Mouse (Mus musculus) testis, postnatal 14 days (tissue): ENCODE measurements around the gene G6pc.
"Not testable (repeated sequence)": the region's sequence is repeated elsewhere in the genome, so short reads cannot be mapped to it uniquely, and the experiment has no call there.

Source experiments
- DNase-seq: peaks from one replicate; pipeline ENCODE4 v3.0.0; 2021; ENCODE audit warnings: low spot score

Gene G6pc

DNA sequence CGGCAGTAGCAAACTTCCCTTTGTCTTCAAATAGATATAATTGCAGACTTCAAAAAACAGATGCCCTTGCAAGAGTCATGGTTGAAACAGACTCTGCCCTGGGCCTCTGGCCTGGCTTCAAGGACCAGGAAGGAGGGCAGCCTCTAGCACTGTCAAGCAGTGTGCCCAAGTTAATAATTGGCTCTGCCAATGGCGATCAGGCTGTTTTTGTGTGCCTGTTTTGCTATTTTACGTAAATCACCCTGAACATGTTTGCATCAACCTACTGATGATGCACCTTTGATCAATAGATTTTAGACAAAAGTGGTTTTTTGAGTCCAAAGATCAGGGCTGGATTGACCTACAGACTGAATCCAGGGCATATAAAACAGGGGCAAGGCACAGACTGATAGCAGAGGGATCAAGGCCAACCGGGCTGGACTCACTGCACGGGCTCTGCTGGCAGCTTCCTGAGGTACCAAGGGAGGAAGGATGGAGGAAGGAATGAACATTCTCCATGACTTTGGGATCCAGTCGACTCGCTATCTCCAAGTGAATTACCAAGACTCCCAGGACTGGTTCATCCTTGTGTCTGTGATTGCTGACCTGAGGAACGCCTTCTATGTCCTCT is at the start of gene G6pc:
Gene G6pc, plus strand, starts transcription at position 236 of the 610 bp plus-strand sequence.
- no peak for DNase-seq

DNA sequence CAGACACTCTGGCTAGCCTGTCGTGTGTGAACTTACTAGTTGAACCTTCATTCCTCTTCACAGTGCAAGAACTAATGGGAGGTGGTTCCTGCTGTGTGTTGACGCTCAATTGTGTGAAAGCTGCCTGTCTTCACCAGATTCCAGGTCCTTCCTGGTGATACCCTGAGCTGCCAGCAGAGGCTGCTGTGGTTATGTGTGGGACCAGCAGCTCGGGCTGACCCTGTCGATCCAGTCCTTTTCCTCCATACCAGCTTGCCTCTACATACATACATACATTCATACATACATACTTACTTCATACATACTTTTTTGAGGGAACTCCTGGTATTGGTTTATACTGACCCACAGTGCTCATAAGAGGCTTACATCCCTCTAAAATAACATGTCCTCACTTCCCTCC is 43.8 kb upstream of the G6pc start:
- DNase-seq = no peak

DNA sequence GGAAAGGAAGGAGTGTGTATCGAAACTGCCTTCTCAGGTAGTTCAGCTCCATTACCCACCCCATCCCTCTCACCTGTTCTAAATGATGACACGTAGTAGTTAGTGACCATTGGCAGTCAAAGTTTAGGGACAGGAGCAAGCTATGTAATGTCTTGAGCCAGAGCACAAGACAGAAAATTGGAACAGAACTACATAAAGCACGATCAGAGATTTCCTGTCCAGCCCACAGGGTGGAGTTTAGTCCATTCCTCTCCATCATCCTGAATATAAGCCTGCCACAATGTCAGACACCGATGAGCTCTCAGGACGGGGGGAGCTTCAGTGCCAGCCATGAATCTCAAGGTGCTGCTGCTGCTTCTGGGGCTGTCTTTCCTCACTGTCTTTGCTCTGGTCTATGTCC is 42.6 kb upstream of the G6pc start, which contains the start of gene Aoc2:
Gene Aoc2, plus strand, starts transcription at position 301 of the 400 bp plus-strand sequence.
- DNase-seq = no peak

DNA sequence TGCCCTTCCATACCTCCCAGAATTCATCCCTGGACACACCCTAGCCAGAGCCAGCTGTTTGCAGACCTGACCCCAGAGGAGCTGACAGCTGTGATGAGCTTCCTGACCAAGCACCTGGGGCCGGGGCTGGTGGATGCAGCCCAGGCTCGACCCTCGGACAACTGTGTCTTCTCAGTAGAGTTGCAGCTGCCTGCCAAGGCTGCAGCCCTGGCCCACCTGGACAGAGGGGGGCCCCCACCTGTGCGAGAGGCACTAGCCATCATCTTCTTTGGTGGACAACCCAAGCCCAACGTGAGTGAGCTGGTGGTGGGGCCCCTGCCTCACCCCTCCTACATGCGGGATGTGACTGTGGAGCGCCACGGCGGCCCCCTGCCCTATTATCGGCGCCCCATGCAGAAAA is 42.2 kb upstream of the G6pc start:
- DNase-seq = not testable (repeated sequence)

DNA sequence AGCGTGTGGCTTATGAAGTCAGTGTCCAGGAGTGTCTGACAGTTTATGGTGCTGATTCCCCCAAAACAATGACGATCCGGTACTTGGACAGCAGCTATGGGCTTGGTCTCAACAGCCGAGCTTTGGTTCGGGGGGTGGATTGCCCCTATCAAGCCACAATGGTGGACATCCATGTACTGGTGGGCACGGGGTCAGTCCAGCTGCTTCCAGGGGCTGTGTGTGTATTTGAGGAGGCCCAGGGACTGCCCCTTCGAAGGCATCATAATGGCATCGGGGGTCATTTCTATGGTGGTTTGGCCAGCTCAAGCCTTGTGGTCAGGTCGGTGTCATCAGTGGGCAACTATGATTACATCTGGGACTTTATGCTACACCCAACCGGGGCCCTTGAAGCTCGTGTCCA is 41.2 kb upstream of the G6pc start:
- DNase-seq = no peak

DNA sequence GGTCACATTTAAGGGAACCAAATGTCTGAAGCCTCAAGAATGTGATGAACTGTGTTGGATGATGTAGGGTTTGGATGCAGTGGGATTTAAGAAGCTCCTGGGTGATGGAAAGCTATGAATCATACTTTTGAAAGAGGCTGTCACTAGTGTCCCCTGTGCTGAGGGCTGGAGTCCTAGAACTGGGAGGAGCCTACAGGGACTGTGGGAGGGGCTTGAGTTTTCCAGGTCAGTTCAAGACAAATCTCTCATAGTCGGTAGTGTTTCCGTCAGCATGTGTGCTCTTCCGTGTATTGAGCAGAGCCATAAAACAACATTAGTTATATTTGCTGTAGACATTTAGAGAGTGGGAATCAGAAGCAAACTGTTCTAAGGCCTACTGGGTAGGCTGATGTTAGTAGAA is 40.0 kb upstream of the G6pc start:
- DNase-seq = no peak

DNA sequence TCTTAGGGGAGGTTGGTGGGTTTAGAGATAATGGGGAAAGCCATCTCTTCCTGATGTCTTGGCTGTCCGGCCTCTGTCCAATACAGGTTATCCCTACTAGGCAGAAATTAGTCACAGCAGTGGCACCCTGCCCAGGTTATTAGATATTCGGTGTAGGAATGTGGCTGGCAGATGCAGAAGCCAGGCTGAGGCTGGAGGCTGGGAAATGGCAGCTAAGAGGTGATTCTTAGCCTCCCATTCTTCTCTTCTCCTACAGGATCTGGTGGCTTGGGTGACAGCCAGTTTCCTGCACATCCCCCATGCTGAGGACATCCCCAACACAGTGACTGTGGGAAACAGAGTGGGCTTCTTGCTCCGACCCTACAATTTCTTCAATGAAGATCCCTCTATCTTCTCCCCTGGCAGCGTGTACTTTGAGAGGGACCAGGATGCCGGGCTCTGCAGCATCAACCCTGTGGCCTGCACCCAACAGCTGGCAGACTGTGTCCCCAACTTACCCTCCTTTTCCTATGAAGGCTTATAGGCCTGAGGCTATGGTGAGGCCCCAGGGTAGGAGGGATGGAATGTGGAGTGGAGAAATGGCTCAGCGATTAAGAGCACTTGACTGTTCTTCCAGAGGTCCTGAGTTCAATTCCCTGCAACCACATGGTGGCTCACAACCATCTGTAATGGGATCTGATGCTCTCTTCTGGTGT is 38.3 kb upstream of the G6pc start:
- DNase-seq = no peak

DNA sequence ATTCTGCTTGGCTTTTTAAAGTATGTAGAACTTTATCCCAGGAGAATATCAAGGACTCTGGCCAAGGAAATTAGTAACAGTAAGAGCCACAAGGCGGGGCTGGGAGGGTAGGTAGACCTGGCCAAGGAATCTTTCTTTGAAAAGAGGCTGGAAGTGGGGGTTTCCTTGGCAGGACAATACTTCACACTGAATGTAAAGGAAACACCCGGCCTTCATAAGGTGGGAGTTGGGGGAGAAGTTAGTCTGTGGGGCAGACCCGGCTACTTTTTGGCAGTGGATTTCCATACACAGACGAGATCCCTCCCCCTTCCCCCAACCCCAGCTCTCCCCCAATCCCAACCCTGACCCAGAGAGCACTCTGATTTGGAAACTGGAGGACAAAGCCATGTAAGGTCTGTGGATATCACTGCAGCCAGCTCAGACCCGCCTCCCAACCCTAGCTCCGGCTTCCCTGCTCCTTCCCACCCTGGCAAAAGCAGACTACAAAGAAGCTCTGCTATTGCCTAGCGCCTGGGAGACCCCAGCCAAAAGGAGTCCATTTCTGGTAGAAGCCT is 36.9 kb upstream of the G6pc start, which contains the start of gene Aoc3:
Gene Aoc3, plus strand, starts transcription at position 235 of the 554 bp plus-strand sequence.
- DNase-seq = peak; percentile 50

DNA sequence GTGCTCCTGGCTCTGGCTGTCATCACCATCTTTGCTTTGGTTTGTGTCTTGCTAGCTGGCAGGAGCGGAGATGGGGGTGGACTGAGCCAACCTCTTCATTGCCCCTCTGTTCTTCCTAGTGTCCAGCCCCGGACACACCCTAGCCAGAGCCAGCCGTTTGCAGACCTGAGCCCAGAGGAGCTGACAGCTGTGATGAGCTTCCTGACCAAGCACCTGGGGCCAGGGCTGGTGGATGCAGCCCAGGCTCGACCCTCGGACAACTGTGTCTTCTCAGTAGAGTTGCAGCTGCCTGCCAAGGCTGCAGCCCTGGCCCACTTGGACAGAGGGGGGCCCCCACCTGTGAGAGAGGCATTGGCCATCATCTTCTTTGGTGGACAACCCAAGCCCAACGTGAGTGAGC is 36.4 kb upstream of the G6pc start:
- not testable (repeated sequence) for DNase-seq

DNA sequence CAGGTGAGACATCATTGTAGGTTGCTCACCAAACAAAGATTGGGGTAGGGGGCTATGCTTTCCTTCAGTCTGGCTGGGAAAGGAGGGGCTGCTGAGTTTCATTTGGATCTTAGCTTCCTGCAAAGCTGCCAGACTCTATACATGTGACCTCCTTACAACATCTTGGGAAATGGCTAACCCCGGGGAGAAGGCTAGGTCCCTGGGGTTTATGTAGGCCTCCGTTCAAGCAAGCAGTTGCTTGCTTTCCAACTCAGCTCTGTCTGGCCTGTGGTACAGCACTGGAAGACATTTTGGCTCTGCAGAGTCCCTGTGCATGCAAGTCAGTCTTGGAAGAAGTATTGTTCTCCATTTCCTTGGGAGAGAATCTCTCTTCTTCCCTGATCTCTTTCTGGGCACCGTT is 34.8 kb upstream of the G6pc start:
- no peak for DNase-seq

DNA sequence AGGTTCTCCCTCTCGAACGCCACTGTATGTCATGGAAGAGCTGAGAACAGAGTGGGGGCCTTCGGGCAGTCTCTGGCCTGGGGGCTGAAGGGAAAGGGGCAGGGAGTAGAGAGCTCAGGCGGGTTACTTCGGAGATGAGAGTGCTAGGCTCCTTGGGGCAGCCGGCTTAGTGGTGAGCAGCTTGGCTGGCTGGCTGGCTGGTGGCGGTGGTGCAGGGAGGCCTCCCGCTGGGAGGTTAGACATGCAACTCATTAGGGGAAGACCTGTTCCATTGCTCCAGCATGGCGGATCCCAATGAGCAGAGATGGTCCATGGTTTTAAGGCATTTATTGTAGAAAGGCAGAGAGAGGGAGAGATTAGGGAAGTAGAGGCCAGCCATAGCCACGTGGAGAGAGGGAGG is 33.3 kb upstream of the G6pc start:
- DNase-seq = no peak

DNA sequence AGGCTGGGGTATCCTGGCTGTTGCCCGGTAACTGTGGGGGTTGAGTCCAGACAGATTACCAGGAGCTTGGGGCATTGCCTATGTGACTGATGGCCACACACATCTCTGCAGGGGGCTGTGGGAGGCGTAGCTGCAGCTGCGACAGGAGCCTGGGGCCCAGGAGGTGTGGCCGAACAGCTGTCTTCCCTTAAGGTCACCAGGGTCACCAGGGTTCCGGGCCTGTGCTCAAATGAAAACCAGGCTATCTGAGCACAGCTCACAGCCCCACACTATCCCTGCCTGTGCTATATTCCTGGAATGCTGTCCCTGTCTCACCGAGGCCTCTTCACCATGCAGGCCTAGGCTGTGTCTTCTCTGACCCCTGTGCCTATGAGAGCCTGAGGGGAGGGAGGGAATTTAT is 32.8 kb upstream of the G6pc start:
- no peak for DNase-seq

DNA sequence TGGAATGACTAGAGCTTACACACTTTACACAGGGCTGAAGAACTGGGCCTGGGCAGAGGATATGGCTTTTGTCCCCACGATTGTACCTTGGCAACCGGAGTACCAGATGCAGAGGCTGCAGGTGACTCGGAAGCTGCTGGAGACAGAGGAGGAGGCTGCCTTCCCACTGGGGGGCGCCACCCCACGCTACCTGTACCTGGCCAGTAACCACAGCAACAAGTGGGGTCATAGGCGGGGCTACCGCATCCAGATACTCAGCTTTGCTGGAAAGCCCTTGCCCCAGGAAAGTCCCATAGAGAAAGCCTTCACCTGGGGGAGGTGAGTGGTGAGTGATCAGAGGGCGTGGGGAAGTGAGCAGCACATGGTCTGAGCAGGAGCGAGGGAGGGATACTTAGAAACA is 31.7 kb upstream of the G6pc start:
- DNase-seq = no peak

DNA sequence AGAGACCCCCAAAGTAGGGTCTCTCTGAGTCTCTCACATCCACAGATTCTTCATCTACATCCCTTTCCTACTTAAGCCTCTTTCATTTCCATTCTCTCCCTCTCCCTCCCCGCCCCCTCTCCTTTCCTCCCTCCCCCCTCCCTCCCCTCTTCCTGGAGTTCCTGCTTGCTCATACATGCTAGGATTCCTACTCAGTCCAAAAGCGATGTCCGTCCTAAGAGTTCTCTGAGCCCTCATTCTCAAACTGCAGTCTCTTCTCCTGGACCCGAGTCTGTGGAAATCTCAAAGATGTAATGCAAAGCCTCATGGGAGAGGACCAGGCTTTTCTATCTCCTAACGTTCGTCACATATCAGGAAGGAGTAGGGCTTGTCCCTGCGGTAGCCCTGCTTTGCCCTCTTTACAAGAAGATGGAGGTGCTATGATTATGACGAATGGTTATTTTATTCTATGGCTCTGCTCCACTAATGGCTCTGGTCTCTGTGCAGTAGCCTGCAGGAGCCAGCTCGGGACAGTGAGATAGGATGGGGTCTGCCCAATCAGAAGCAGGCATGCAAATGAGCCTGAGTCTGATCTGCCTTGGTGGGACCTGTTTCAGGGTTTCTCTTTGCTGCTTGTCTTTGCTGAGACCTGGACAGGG is 29.1 kb upstream of the G6pc start:
- no peak for DNase-seq

DNA sequence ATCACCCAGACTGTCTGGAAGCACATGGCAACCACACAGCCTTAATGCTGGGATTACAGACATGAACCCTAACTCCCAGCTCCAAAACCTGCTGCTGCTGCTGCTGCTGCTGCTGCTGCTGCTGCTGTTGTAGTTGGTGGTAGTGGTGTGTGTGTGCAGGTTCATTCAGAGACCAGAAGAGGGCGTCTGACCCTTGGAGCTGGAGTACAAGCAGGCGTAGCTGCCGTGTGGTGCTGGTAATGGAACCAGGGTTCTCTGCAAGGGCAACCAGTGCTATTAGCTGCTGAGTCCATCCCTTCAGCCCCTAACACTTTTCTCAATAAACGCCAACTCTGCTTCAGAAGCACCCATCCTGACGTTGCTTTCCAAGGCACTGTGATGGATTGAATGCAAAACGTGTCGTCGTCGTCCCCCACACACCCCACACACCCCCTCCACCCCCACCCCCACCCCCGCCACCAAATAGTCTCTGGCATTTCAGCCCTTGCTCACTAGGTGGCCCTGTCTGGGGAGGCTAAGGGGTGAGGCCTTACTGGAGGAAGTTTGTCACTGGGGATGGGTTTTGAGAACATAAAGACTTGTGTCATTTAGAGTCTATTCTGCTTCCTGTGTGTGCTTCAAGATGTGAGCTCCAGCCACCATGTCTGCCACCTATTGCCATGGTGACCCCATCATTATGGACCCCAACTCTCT is 20.1 kb upstream of the G6pc start:
- no peak for DNase-seq

DNA sequence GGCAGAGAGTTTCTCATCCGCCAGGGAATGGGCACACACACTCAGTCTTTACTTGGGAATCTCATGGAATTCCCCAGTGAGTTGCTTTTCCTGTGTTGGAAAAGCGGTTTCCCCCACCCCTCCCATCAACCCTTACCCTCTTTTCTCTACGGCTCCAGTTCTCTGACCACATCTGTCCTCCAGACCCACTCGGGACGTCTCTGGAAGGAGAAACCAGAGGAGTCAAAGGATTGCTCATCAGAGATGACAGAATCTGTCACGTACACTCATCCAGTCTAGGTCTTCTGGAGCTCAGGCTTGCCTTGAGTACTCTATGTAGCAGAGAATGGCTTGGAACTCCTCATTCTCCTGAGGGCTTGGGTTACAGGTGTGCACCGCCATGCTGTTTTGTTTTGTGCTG is 18.6 kb upstream of the G6pc start:
- DNase-seq = no peak

DNA sequence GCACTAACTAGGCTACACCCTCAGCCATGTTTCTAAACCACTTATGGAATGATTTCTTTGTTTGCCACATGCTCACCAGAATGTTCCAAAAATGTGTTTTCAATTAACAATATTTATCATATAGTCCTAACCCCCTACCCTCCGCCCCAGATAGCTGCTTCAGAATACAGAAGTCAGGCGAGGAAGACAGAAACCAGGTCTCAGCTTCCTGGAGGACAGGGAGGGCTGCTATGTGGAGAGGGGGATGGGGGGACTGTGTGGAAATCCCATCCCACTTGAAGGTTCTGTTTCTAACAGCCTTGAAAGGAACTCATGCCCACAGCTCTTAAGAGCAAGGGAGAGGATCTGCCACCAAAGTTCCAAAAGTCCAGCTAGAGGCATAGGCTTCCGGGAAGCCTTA is 18.1 kb upstream of the G6pc start:
- DNase-seq = no peak

DNA sequence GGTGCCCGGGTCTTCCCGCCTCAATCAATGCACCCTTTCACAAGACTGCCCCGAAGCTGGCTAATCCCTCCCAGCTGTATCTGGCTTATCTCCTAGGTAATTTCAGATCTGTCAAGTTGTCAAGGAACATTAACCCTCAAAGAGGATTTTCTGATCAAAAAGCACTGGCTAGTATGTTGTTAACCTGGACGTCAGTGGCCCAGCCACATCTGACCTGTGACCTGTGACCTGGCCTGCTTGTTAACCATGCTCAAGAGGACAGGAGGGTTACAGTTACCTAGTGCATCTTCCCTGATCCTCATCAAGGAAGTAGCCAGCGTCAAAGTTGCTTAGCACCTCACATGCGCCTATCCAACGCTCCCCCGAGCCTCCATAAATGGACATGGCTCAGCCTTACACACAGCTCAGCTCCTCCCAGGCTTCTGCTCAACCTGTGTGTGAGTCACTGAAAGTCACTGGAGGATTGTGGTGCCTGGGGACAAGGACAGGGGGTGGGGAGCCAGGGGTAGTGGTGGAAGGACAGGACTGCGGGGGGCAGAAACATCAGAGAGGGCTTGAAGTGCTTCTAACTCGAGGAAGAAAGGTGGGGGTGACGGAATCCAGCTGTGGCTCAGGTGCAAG is 16.2 kb upstream of the G6pc start:
- DNase-seq = no peak

DNA sequence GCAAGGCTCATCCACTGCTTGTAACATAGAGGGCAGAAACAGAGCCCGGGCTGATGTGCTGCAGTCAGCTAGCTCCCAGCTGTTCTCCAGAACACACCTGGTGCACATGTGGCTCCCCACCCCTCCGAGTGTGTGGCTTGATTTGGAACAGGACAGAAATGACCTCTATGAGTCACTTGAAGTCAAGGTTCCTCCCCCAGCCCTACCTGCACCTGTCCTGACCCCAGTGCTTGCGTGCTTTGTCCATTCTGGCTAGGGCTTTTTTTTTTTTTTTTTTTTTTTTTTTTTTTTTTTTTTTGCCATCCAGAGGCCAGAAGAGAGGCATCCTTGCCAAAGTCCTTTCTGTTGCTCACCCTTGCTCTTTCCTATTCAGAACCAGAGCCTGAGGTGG is 15.6 kb upstream of the G6pc start:
- no peak for DNase-seq

DNA sequence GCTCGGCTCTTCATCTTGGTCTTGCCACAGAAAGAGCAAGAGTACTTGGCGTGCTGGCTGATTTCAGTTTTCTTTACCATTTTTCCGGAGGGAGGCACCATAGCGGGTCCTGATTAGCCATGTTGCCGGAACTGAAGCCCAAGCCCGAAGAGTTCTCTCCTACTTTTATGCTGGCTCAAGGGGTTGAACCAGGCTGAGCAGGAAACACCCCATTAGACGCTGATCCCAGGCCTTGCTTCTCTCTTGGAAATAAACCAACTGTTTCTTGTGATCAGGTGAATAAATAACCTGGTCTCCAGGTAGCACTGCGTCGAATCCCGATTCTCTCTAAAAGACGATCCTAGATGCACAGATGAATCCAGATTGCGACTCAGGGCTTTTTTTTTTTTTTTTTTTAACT is 13.9 kb upstream of the G6pc start:
- no peak for DNase-seq

DNA sequence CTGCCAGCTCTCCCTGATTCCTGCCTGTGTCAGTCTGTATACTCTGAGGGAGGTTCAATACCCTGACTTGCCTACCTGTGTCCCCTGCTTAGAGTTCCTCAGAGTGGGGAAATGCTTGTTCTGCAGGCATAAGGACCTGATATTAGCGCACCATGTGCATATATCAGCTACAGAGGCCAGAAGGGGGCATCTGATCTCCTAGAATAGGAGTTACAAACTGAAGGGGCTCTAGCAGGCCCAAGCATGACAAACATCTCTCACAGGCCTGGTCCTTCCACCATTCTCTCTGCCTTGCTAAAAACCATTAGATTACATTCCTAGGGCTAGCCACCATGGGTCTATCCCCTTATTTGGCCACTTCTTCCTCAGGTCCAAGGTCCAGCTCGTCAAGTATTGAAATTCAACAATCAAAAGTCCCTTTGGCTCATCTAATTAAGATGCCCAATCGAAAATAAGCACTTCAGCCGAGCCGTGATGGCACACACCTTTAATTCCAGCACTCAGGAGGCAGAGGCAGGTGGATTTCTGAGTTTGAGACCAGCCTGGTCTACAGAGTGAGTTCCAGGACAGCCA is 12.8 kb upstream of the G6pc start:
- DNase-seq = no peak

DNA sequence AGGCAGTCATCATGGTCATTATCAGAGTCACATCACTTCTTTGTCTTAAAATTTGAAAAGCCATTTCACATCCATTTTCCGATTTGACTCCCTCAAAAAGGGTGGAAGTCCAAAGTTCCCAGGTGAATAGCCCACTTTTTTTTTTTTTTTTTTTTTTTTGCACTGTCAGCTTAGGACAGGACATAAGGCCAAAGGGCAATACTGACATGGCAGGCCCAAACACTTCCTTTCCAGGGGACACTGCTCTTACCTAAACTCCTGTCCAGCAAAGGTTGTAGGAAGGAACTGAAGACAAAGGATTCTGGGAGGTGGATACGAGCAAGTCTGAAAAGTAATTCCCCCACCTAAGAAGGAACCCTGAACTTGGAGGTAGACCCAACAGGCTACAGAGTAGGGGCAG is 11.4 kb upstream of the G6pc start:
- DNase-seq = no peak
